Mouse (Mus musculus) gastrocnemius, postnatal 25 days (tissue): ENCODE measurements around the gene Ski. TPM values are rescaled to one million over a fixed set of nuclear protein-coding genes. Genes with fewer than 3 reads are reported as not detected.

Experiments used
- DNase-seq: peaks from one replicate; pipeline ENCODE4 v3.0.0; 2022
- total RNA-seq, 2 experiments: library from RNA; stranded (reverse); gene quantifications; 1 replicate in 1 of 2; 2 replicates in 1 of 2; pipeline ENCODE4 v1.2.3; 2021

The Ski gene
- total RNA-seq, 2 experiments from 2014 or later: 31.3 to 34.7 TPM

DNA sequence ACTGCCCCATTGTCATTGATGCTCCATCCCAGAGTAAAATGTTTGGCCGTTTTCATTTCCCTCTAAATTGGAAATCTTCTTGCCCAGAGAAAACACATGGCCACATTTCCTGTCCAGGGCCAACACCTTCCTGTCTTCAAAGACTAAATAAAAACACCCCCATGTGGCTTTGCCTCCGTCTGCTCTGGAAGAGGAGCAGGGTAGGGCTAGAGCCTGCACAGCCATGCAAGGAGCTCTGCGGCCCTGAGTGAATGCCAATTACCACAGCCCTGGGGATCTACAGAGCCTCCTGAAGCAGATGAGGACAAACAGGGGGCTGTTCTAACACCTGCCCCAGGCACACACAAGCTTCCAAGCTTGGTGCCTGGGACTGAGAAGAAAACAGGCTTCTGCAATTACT is 46.2 kb downstream of the Ski start:
- no peak for DNase-seq

DNA sequence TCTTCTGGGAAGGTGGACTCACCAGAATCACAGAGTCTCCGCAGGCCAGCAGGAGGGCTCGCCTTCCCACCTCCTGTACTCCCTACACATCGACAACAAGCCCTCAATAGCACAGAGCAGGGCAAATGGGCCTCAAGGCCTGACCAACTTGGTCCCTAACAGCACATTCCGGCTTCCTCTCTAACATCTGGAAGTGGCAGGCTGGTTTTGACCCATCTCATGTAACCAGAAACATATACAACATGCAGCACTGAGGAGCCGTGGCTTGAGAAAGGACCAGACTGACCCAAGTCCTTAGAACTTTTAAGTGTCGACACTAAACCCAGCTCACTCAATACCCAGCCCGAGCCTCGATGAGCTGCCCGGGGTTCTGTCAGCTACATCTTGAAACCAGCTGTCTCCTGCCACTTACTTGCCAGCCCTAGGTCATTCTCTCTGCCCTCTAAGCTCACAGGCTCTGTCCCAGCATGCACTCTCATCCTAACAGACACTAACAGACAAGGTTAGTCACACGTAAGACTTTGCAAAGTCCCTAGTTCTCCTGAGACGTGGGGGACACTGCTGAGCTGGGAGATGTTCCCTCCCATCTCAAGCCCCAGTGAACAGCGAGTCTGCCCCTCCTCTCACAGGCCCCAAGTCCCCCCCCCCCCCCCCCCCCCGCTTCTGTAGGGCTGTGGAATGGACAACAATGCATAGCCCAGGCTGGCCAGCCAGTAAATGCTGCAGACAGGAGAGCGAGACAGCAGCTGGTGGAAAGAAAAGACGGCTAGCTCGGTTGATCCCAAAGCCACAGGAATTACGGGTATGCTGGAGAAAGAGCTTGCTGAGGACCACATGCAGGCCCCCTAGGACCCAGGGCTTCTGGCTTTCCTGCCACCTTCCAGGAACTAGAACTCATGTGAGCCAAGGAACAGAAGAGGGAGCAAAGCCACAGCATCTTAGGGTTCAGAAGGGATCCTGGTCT is 48.3 kb downstream of the Ski start:
- no peak for DNase-seq

DNA sequence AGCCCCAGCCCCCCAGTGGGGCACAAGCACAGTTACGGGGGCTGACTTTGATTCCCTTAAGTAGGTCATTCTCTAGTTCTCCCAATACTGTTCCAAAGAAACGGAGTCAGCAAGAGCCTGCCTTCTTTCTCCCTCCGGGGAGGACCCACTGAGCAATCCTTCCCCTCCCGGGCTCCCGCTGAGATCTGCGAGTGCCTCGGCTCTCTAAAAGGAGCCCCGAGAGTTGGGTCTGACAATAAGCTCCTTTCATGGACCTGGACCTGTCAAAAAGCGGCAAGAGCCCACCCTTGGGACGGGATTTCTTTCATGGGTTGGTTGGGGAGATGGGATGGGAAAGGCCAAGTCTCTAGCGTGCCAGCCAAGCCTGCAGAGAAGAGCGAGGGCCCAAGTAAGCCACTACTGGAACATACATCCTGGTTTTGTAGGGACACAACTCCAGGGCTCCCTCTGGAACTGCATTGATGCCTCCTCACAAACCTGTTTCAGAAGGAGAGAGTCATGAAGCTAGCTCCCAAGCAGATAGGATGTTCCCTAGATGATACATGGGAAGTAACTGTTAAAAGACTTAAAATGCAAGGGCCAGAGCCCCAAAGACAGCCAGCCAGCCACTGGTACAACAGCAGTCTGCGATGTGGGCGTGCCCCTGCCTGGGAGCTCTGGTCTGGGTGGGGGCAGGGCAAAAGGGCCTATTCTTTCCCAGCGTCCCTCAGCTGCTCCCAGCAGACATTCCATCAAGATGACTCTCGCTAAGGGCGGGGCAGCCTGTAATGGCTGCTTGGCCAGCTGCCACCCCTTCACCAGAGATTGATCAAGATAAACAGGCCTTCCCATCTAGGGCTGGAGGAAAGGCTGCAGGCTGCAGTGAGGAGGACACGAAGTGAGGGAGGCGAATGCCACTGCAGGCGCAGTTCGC is 49.2 kb downstream of the Ski start:
- peak; percentile 91 for DNase-seq

DNA sequence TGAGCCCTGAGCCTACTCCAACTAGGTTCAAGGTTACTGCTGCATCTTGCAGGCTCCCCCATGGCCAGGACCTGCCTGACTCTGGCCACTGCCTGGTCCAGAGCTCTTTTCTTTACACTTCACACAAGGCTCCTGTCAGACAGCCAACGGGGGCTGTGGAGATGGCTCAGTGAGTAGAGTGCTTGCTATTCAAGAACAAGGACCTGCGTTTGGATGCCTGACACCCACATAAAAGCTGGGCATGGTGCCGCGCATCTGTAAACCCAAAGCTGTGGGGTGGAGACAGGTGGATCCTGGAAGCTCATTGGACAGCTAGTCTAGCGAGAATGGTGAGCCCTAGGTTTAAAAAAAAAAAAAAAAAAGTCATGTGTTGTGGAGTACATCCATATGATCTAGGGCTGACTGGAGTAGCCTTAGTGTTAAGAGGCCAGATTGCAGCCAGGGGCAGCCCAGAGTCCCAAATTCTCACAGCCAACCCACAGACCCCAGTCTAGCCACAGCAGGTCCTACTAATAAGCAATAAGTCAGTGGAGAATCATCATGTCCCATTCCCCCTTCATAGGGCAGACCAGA is 50.3 kb downstream of the Ski start:
- DNase-seq: no peak

DNA sequence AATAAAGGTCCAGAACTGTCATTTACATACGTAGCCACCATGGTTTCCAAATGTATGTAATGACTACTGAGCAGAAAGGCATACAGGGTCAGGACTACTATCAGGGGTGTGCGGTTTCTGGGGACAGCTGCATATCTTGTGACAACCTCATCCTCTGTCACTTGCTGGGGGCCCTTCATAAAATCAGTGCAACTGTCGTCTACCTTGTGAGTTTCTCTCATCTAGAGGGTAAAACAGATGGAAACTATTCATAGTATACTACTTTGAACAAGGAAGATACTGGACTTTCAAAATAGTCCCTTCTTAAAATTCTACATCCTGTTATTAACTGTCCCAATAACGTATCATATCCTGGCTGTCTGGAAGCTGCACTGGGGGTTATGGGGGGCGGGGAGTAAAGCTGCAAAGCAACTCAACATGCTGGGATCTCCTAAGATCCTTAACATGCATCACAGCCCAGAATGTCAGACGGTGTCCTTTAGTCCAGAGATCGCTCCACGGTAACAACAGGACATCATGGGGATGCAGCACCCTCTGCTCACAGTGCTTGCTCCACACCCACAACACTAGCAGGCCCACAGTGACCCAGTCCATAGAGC is 51.7 kb downstream of the Ski start:
- DNase-seq: no peak

DNA sequence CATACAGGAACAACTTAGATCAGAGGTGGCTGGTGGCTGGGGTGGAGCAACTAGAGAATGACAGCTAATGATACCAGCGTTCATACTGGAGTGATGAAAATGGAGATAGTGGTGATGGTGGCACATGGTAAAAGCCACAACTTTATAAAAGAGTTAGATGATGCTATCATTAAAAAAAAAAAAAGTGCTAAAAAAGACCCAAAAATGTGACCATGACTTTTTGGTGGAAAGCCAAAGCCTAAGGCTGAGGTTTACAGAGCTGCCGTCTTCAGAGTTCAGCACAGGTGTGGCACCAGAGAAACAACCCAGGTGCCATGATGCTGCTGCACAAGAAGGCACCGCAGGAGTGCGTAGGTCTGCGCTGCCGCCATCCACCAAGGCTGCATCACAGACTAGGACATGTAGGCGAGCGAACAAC is 53.5 kb downstream of the Ski start:
- DNase-seq: no peak

DNA sequence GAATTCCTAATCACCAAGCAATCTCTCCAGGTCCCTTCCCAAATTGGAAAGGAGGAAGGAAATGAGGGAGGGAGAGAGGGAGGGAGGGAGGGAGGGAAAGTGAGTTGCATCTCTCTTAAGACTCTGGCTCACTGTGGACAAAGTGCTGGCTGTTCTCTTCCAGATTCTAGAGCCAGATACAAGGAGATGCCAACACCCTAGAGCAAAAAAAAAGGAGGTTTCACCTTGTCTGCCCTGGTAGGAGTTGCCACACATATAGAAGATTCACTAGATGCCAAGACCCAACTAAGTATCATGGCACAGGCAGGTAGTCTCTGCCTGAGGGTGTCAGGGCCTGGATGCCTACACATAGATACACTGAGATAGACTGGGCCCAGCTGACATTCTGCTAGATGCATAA is 56.5 kb downstream of the Ski start:
- DNase-seq: no peak

DNA sequence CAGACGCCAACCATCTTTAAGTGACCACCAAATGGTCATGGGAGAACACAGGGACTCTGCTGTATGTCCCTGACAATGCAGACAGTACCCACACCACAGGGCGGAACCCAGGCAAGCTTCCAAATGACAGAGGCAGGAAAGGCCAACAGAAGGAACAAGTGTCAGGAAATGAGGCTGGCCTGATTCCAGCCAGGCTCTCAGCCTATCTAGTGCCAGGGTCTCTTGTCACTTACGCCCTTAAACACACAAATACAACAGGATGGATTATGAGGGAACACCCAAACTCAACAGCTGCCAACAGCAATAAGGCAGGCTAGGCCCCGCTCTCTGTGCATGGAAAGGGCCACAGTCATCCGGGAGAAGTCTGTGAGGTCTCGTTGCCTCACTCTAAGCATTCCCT is 57.8 kb downstream of the Ski start:
- peak; percentile 67 for DNase-seq

DNA sequence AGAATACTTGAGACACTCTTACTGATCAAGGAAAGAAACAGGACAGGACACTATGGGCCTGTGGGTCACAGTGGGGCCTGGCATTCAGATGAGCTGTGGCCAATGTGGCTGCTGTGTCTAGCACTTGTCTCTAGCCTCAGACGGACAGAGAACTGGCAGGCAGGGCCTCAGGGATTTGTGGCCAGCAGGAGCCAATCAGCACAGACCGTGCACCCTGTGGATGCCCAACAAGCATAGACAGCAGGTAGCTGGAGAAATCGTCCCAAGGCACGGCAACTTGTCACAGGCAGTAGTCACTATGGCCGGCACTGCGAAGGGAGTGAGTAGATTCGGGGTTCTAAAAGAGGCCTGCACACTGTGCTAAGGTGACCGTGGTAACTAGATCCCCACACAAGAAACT is 58.7 kb downstream of the Ski start:
- no peak for DNase-seq

DNA sequence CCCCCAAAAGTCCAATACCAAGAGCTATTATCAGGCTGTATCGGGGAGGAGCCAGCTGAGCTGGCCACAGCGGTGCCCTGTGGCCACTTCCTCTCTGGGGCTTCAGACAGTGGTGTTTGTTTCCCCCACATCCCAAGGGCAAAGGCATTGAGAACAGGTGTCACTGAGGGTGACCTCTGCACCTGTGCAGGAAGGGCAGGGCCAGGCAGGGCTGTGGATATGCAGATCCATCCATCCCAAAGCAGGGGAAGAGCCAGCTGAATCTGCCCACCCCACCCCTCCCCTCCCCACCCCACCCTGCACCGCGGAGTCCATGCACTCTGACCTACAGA is 59.1 kb downstream of the Ski start:
- no peak for DNase-seq

DNA sequence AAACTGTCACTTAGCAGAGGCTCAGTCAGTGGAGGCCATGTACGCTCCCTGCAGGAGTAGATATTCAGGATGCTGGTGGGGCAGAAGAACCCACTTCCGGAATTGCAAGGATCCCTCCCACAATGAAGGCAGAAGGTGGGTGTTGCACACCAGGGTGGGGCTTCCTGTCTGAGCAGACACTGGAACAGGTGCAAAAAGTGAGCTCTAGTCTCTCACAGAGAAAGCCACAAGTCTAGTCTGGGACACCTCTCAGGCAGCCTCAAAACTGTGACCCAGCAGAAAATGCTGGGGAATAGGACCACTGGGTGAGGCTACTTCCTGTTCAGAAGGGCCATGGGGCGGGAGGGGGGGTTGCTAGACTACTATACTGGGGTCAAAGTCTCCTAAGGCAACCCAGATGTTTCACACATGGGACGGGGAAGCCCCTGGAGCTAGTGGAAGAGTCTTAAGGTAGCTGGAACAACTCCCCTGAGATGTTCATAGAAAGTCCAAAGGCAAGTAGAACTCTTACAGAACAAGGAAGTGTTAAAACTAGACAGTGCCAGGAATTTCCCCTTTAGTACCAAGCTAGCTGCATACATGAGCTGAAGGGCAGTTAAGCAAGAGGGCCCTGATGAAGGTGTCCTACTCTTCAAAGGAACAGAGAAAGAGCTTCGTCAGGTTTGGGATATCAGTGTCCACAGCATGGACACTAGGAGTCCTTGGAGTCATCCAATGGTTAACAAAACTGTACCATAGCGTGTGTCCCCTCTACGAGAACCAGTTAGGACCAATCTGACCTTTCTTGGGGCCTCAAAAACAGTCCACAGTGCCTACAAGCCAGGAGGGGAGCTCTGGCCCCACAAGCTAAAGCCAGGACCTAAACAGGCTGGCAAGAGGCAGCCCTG is 59.7 kb downstream of the Ski start:
- DNase-seq: no peak

DNA sequence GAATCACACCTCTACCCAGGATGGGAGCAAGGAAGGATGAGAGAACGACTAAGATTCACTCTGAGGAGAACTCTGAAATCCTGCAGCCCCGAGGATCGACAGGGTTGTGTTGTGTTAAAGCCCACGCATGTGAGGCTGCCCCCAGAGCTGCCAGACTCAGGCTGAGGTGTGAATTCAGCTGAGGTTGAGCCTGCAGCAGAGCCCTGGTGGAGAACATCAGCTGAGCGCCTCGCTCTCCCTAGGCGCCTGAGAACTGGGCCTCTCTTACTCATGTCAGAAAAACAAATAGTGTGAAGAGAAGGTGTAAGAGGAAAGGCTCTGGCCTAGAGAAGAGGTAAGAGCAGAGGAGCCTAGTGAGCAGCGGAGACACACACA is 63.9 kb downstream of the Ski start:
- no peak for DNase-seq

DNA sequence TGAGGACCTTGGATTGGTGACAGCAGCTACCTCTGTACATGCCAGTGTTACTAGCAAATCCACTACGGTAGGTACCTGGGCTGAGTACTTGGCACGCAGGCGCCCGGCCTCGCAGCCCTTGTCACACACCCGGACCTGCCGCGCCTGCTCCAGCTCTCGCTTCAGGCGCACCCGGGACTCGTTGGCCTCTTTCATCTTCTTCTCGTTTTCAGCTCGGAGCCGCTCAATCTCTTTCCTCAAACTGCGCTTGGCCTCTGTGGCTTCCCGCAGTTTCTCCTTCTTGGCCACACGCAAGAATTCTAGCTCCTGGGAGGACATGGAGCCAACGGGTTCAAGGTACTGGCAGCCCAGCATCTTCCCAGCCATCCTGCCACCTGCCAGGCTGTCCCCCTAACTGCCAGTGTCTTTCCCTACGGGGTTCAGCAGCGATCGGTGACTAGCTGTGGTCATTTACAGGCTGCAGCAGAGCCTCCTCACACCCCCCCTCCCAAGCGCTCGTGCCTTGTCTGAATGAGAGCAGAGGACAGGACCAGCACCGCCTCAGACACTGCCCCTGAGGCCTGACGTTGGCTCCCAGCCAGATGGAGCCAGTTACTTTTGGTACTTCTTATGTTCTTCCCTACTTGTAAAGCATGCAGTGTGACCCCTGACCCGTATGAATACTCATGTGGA is 64.4 kb downstream of the Ski start:
- no peak for DNase-seq

DNA sequence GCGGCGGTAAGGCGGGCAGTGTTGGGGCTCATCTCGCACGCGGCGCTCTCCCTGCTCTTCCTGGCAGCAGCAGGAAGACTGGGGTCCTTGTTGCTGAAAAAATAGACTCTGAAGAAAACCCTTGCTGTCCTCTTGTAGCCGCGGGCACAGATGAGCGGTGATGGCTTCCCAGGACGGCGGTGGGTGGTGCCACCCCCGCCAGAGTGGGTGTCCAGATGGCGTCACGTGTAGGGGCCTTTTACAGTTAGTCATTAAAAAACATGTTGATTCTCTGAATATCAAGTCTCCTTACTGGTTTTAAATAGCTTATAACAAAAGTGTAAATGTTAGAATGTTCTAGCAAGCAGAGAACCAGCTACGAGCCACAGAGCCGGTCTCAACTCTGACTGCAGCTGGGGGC is 65.7 kb downstream of the Ski start:
- no peak for DNase-seq

DNA sequence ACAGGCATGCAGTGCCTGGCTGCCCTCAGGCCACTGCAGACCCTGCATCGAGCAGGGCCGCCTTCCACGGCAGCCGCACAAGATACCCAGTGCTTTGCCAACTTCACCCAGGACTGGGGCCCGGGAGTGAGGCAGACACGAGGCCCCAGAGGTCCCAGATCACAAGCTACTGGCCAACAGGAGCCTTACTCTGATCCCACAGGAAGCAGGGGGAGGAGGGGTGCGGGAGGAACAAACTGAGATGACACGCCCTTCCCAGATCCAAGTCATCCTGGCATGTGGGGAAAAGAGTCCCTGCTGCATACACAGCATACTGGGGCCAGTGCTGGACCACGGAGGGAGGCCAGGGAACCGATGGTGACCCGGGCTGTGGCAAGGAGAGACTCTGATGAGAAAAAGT is 67.4 kb downstream of the Ski start:
- peak; percentile 63 for DNase-seq

DNA sequence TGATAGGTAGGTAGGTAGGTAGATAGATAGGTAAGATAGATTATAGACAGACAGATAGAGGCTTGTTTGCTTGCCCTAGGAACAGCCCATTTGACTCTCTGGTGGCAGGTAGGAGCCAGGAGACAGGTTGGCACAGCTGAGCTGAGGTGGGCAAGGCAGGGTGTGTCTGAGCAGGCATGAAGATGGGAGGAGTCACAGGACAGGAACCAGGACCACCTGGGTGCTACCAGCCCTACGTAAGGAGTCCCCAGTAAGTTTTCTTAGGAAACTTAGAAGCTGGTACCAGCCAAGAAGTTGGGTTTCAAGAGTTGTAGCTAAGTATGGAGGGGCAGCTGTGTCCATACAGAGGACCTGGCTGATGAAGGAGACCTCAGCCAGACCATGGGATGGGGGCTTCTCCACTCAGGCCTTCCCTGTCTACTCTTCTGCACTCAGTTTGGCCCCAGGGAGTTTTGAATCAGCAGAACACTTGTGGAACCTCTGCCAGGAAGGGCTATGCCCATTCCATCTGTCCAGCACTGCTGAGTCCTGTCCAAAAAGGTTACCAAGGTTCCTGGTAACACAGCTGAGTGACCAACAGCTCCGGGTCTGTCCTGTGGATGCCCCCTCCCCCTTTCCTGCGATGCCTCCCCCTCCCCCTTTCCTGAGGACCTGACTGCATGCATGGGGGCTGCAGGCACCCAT is 68.9 kb downstream of the Ski start:
- no peak for DNase-seq

DNA sequence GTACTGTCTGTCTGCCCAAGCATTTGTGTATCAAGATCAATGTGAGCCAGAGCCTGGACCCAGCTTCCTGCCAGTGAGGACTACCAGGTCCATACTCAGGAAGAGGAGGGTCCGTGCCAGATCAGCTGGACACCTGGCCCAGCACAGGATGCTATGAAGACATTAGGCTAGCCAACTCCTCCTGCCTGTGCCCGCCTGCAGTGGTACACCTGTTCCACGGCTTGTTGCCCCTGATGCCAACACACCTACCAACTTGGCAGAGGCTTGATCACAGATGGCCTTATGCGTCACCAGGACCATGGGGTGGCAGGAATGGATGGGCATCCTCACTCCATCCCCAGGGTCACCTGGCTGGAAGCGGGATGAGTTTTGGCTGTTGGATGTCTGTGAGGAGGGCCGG is 69.9 kb downstream of the Ski start:
- no peak for DNase-seq

DNA sequence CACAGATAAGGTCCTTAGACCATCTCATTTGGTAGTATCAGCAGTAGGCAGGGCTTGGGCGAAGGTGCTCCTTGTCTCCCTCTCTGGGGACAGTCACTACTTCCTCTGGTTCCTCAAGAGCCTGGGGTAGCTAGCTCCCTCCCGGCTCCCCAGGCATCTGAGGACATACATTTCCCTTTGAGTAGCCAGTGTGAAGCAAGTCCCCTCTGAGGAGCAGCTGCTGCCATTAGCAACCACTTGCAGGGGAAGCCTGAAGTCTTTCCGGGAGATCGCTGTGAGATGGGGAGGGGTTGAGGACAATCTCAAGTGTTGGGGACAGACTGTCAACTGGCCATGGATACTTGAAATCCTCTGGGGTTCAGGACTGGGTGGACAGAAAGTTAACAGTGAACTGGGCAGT is 70.5 kb downstream of the Ski start:
- DNase-seq: no peak

DNA sequence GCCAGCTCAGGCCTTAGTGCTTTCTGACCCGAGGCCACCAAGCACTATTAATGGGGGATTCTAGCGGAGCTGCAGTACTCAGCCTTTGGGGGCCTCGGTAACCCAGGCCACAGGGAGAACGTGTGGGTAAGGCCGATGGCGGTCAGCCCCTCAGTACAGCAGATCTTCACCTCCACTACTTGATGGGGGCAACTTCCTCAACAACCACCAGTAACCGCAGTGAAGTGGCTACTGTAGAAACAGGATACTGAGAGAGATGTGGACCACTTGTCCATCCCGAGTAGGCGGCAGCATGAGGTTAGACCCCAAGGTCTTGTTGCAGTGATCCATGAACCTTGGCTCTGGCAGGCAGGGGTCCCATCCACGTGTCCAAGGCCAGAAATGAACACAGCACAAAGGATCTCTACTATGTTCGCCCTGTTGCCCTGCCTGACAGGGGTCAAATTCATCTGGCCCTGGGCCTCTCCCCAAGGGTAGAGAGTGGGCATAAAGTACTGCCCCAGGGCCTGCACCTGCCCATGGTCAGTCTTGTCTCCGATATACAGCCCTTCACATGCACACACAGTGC is 71.1 kb downstream of the Ski start:
- DNase-seq: no peak
